Mouse (Mus musculus): ENCODE results near the gene Twf2. TPM values are rescaled to one million over a fixed set of nuclear protein-coding genes. Genes with fewer than 3 reads are reported as not detected.

Gene Twf2
- total RNA-seq, 2 experiments from 2014 or later, result 79.7 to 87.5 TPM

Other genes with a start within 250 kb of the Twf2 start
- gene Col6a5, start 242.5 kb upstream of the Twf2 start, total RNA-seq (2014; fragmentation: Nextera tagmentation), result not detected in 2 replicates
- not detected in 2 replicates for gene Col6a5, start 242.5 kb upstream of the Twf2 start, total RNA-seq (2017)
- not detected in 2 replicates for gene Col6a4, start 106.3 kb upstream of the Twf2 start, total RNA-seq (2014; fragmentation: Nextera tagmentation)
- not detected in 2 replicates for gene Col6a4, start 106.3 kb upstream of the Twf2 start, total RNA-seq (2017)
- gene Glyctk, start 45.0 kb upstream of the Twf2 start, total RNA-seq (2014; fragmentation: Nextera tagmentation), result 0.26 TPM in 1 of 2 replicates, not detected in the other
- gene Glyctk, start 45.0 kb upstream of the Twf2 start, total RNA-seq (2017), result 0.56 and 2.6 TPM in 2 replicates
- 59.4 and 68.2 TPM in 2 replicates for gene Wdr82, start 32.2 kb upstream of the Twf2 start, total RNA-seq (2014; fragmentation: Nextera tagmentation)
- 68.6 and 86.0 TPM in 2 replicates for gene Wdr82, start 32.2 kb upstream of the Twf2 start, total RNA-seq (2017)
- gene Ppm1m, start 3.4 kb upstream of the Twf2 start, total RNA-seq (2014; fragmentation: Nextera tagmentation), result 34.1 and 42.6 TPM in 2 replicates
- 12.5 and 23.4 TPM in 2 replicates for gene Ppm1m, start 3.4 kb upstream of the Twf2 start, total RNA-seq (2017)
- 1.7 and 2.3 TPM in 2 replicates for gene Tlr9, start 19.5 kb downstream of the Twf2 start, total RNA-seq (2014; fragmentation: Nextera tagmentation)
- gene Tlr9, start 19.5 kb downstream of the Twf2 start, total RNA-seq (2017), result 0.30 and 0.46 TPM in 2 replicates
- gene Alas1, start 45.5 kb downstream of the Twf2 start, total RNA-seq (2014; fragmentation: Nextera tagmentation), result 613 and 665 TPM in 2 replicates
- 822 and 987 TPM in 2 replicates for gene Alas1, start 45.5 kb downstream of the Twf2 start, total RNA-seq (2017)
- 42.4 and 49.8 TPM in 2 replicates for gene Poc1a, start 78.0 kb downstream of the Twf2 start, total RNA-seq (2014; fragmentation: Nextera tagmentation)
- gene Poc1a, start 78.0 kb downstream of the Twf2 start, total RNA-seq (2017), result 20.4 and 30.3 TPM in 2 replicates
- gene Dusp7, start 165.5 kb downstream of the Twf2 start, total RNA-seq (2014; fragmentation: Nextera tagmentation), result 44.7 and 46.2 TPM in 2 replicates
- 13.0 and 14.0 TPM in 2 replicates for gene Dusp7, start 165.5 kb downstream of the Twf2 start, total RNA-seq (2017)
- 2,290 and 2,982 TPM in 2 replicates for gene Rpl29, start 226.3 kb downstream of the Twf2 start, total RNA-seq (2014; fragmentation: Nextera tagmentation)
- 1,520 and 1,547 TPM in 2 replicates for gene Rpl29, start 226.3 kb downstream of the Twf2 start, total RNA-seq (2017)
- 35.0 and 41.7 TPM in 2 replicates for gene Acy1, start 235.2 kb downstream of the Twf2 start, total RNA-seq (2014; fragmentation: Nextera tagmentation)
- 34.2 and 54.3 TPM in 2 replicates for gene Acy1, start 235.2 kb downstream of the Twf2 start, total RNA-seq (2017)
- gene Abhd14b, start 244.4 kb downstream of the Twf2 start, total RNA-seq (2014; fragmentation: Nextera tagmentation), result 17.5 and 26.1 TPM in 2 replicates
- 5.7 and 7.2 TPM in 2 replicates for gene Abhd14b, start 244.4 kb downstream of the Twf2 start, total RNA-seq (2017)
- gene Abhd14a, start 244.6 kb downstream of the Twf2 start, total RNA-seq (2014; fragmentation: Nextera tagmentation), result 50.3 and 57.3 TPM in 2 replicates
- gene Abhd14a, start 244.6 kb downstream of the Twf2 start, total RNA-seq (2017), result 26.0 and 27.0 TPM in 2 replicates